Mouse (Mus musculus) T-helper 1 cell (primary cell): ENCODE results near the gene Syne1.

ENCODE experiments used
- in situ Hi-C: fragments of 300-600 bp; cut with MboI, MseI; formaldehyde crosslinking; loops from one replicate; pipeline ENCODE4 v1.15.1; 2025; ENCODE audit warnings: high pct_unique_total_duplicates

The Syne1 gene

DNA sequence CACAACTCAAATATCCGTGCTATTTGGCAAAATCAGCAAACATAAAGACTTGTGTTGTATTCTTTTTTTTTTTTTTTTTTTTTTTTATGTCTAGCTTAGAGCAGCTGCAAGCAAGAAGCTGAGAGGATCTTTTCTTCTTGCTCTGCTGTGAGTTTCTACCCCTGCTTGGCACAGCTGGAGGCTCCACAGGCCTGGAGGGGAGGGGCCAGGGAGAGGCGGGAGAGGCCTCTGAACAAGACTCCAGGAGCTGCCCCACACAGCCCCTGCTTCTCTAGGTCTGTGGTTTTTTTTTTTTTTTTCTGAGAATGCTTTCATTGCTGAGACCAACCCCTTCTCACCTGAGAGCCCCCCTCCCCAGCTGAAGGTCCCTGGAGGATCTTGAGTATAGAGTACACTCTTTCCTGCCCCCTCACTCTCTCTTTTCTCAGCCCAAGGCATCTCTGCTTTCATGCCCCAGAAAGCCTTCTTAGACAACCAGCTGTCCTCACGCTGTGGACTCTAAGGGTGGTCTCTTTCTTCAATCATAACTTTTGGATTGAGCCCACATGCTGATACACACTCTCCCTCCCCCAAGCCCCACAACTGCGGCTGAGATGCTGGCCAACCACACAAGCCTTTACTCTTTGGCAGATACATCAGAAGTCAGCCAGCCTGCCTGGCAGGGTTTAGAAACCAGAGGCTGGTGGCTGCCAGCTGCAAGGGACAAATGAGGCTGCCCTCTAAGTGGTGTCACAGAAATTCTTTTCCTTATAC is 241.1 kb downstream of the Syne1 start:
- in situ Hi-C loops, result no loop called here

DNA sequence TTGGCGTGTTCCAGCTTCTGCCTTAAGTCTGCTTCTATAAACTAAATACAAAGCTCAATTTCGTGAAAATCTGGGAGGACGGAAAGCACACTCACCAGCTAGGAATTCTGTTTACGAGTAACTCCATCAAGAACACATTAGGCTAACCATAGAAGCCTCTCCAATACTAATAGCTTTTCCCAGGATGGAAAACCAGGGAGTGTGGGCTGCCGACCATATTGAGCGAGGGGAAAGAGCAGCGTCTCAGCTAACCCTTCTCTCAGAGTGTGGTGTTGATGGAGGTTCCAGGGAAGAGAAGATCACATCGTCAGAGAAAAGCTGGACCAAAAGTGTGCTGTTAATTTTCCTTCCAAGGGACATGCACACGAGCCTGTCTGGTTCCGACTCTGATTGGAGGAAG is 241.9 kb downstream of the Syne1 start:
- in situ Hi-C loops, result no loop called here

DNA sequence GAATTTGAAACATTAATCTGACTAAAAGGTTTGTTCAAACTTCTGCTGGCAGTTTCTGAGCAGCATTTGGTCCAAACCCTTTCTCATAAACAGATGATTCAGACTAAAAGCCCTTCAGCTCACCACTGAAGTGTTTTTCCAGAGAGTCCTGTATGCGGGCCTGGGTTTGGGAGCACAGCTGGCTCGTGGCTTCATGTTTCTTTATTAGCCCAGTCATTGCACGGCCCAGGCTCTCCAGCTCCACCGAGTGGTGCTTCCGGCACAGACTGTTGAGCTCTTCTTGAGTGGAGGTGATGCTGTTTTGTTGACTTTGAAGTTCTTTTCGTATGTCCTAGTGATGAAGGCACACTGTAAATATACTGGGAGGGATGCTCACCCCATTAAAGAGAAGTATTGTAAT is 245.7 kb downstream of the Syne1 start:
- in situ Hi-C loops, result no loop called here

DNA sequence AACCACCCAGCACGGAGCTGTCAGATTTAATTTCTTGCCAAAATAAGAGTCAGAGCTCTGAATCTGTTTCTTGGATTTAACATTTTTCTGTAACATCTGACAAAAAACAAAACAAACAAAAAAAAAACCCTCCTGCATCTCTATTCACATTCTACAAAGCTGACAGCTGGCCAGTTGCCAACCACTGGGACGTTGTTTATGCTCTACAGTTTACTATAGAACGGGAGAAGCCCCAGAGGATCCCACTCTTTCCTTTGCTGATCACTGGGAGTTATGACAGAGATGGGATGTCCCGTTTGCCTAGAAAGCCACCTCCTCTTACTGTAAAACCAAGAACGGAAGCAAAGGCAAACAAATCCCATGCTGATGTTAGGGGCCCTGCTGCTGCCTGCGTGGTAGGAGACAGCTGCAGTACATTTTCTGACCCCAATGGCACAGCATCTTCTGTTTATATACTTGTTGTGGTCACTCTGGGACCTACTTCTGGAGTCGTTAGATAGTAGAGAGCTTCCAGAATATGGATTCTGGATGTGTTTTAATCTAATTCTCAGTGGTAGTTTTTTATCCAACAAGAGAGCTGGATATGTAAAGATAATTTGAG is 255.9 kb downstream of the Syne1 start:
- in situ Hi-C loops, result no loop called here

DNA sequence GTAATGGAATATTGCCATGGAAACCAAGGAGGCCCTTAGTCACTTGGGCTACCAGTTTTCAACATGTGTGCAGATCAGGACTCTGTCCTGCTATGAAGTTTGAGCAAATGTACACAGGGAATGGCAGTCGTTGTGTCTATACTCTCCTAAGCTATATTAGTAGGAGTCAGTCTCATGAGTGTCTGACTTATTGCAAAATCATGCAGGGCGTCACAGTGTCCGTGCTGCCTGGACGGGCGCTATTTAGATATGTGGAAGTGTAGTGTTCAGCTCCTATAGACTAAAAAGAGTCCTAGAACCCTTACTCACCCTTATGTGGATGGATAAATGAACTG is 261.7 kb downstream of the Syne1 start:
- in situ Hi-C loops, result no loop called here

DNA sequence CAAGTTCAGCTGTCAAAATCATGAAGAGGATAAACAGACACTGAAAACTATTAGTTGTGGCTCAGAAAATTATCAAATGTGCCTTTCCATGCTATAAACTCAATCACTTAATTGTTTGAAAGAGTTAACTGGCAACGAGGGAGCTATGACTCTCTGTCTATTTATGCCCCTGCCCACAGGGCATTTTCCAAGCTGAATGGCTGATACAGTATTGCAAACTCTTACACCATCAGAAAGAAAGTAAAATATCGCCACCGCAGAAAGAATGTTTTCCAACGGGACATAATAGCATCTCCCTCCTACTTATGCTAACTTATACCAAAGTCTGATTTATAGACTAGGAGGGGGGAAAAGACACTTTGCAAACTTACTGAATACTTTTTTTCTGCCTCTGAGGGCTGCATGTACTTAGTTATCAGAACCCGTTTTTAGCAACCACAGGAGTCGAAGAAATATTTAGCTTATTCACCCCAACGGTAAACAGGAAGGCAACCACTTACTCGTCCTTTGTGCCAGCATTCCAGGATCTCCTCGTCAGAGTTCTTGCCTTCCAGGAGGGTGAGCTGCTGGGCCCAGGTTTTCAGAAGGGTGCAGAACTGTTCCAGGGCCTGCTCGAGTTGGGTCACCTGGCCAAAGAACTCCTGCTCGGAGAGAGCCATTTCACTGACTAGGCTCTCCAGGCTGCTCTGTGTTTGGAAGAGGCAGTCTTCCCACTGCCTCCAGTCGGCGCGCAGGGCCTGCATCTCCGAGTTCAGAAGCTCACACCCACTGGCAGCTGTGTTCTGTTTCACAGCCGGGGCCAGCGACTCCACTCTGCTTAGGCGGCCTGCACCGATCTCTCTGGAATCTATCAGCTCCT is 262.3 kb downstream of the Syne1 start:
- in situ Hi-C loops, result no loop called here

DNA sequence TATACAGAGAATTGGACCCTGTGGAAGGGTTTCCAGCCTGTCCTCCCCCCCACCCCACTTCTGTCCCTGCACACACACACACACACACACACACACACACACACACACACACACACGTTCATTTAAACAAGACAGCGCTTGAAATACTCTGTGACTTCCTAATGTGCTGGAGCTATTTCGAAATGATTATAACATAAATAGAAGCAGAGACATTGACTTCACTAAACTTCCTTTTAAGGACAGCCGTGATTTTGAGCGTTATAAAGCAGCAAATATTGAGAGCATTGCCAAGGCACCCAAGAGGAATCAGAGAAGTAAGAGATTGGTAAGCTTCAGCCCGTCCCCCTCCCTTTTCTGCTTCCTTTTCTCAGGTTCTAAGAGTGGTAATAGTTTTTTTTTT is 263.0 kb downstream of the Syne1 start:
- in situ Hi-C loops, result no loop called here

DNA sequence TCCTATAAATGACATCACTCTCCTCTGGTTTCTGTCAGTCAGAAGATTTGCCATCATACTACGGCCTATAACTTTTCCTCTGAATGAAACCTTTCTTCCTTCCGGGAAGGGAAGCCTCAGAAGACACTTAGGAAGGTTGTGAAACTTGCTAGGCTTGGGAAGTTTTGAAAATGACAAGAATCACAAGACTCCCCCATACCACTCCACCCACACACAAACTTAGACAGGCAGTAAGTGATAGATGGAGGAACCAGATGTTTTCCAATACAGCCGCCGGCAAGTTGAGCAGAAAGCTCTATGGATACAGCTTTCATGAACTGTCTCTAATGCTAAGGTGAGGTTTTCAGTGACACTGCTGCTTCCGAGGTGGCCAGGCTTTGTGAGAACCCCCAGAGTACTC is 275.5 kb downstream of the Syne1 start:
- in situ Hi-C loops, result no loop called here

DNA sequence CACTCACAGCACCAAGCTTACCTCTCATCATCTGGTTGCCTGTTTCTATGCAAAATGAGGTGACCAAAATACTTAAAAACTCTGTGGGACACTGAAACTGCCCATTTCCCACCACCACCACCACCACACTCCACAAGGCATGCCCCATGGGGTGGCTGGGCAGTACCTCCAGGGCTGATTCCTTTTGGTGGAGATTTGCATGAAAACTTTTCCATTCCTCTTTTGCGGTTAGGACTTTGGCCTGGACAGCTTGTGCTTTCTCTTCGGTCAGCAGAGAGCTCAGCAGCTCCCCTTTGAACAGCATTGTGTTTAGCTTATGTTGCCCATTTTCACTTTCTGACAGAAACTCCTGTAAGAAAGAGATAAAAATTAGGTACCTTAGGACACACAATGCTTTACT is 280.6 kb downstream of the Syne1 start:
- in situ Hi-C loops, result no loop called here

DNA sequence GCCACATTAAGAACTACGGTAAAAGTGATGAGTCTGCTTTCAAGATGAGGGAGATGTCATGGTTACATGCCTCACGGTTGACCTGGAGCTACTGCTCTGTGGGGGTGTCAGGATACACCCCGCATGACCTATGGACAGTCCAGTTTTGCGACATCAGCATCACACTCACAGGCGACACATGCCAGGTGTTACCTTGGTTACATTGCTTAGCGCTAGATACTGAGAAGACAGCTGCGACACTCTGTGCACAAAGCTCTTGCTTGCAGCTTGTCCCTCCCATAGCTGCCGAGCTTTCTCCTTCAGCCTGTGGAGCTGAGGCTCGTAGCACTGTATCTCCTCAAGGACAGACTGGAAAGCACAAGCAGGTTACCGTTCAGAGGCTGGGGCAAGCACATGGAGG is 286.9 kb downstream of the Syne1 start:
- in situ Hi-C loops, result no loop called here

DNA sequence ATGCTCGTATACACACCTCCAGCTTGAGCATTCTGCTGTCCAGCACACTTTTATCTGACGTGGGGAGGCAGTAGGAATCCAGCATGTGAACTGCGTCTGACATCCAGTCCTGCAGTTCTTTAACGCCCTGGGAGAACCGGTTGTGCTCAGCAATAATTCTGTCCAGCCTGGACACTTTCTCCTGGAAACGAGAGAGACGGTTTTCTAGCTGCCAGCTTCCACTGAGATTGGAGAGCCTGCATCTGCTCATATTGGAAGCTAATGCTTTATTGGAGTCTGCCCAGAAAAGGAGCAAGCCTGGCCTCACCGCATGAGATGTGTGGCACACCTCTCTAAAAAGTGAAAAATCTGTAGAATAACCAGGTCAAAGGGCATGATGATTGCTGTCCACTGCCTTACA is 288.6 kb downstream of the Syne1 start:
- in situ Hi-C loops, result no loop called here

DNA sequence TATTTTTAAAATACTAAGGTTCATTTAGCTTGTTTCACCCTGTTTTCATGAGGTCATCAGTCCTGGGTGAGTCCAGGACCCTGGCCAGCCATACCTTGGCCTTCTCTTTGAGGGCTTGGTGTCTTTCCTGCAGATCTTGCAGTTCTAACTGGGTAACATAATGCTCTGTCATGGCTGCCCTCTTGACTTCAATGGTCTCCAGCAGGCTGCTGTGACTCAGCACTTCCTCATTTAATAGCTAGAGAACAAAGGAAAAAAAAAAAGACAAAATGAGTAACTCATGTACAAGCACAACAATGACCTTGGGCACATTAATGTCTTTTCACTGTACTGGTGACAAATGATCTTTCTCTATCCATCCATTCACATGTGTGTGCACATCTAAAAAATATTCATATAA is 294.6 kb downstream of the Syne1 start:
- in situ Hi-C loops, result no loop called here

DNA sequence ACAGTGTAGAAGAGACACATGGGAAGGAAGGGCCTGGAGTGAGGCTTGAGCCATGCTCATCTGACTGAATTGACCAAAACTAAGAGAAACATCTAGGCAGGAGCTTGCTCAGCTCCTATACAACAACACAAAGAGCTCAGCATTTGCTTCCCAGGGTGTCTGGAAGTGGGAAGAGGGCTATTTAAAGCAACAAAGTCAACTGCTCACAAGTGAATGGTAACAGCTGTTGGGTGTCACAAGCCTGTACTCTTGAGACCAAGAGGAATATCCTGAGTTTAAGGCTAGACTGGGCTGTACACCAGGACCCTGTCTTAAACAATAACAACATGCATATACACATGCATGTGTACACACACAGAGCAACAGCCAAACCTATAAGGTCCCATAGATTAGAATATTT is 297.5 kb downstream of the Syne1 start:
- in situ Hi-C loops, result no loop called here

DNA sequence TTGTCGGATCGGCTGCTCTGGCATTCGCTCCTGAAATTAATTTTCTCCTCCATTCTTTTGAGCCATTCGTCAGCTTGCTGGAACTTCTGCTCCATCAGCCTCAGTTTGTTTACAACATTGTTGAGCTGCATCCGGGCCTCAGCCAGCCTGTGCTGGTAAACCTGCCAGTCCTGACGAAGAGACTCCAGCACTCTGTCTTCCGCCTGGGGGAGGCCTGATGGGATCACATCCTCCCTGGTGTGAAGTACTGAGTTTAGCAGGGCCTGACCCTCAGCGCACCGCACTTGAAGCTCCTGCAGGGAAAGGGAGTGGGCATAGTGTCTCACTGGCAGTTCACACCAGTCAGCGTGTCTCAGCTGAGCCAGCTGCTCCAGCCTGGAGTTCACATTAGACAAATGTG is 300.6 kb downstream of the Syne1 start:
- in situ Hi-C loops, result no loop called here

DNA sequence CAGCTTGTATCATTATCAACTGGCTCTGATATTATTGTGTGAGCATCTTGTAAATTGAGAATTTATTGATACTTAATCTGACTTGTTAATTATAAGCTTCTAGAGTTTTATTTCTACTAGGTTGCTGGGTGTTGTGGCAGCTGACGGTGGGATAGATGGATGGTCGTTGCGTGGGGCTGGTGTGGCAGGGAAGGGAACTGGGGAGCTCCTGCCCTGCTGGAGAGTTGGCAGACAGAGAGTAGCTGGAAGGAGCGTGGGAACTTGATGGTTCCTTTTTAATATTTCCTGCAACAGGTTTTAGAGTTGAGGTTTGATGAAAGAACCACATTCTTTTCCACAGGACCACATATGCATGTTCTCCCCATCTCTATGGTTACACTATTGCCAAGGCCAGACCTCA is 311.6 kb downstream of the Syne1 start:
- in situ Hi-C loops, result no loop called here

DNA sequence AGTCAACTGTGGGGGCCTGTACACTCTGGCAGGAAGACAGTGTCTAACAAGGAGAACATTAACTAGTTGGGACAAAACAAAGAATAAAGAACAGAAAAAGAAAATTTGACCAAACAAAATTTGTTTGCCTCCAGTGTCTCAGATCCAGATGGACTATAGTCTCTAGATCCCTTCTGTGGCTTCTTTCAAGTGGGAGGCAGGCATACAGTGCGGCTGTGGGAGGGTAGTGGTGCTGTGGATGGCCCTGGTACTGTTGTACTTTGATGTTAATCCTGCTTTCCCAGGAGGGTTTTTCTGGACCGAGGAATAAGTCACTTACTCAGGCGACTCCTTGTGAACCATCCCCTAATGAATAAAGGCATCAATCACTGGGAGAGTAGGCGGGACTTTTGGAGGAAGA is 314.4 kb downstream of the Syne1 start:
- in situ Hi-C loops, result no loop called here

DNA sequence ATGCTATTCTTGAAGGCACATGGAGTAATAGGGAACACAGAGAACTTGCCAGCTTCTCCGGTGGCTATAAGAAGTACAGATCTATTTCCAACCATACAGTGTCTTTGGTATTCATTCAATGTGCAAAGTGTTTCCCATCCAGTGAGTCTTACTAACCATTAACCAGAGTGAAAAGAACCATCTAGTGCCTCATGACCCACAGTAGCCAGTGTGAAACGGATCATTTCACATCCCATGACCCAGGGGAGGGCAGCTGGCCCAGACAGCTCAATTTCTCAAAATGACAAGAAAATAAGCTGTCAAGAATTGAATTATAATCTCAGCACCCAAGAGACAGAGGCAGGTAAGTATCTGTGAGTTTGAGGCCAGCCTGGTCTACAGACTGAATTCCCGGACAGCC is 315.1 kb downstream of the Syne1 start:
- in situ Hi-C loops, result no loop called here

DNA sequence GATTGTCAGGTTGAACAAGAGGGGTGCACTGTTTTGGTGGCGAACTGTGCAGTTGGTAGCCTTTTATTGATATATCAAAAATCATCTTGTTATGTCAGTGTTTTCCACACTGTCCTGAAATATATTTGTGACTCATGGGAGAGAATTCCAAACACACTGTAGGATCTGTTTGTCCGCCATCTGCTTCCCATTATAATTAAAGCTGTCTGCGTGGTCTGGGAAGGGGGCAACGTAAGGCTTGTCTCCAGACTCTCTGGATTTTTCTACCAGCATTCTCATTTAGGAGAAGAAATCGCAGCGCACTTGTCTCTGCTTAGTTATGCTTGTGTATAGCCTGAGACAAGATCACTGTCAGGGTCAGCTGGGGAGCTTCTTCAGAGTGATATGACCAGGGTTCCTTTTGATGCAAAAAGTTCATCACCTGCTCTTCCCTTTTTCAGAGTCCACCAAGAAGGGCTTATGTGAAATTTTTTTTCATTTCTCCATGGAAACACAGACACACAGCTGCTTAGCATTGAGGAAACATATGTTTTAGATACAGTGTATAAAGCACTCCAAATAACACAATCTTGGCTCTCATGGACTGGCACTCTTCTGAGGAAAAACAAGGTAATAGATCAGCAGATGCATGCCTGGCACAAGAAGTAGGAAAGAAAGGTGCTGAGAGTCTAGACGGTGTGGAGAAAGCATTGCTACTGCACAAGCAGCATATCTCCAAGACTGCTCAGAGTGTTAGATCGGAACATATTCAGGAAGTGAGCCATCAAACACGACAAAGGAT is 316.4 kb downstream of the Syne1 start:
- in situ Hi-C loops, result no loop called here

DNA sequence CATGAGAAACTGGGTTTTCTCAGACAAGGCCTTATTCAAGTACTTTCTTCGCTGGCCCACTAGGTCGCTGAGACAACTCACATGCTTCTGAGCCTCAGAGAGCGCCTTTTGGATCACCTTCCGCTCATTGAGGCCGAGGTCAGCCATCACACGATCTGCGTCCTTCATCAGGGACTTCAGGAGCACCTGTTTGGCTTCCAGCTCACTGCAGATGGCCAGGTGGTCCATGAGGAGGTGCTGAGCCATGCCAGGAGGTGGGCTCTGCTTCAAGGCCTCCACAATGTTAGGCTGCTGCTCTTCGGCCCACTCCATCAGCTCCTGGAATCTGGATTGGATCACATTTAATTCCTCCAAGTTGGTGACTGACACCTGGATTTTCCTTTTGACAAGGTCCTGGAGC is 322.2 kb downstream of the Syne1 start:
- in situ Hi-C loops, result no loop called here

DNA sequence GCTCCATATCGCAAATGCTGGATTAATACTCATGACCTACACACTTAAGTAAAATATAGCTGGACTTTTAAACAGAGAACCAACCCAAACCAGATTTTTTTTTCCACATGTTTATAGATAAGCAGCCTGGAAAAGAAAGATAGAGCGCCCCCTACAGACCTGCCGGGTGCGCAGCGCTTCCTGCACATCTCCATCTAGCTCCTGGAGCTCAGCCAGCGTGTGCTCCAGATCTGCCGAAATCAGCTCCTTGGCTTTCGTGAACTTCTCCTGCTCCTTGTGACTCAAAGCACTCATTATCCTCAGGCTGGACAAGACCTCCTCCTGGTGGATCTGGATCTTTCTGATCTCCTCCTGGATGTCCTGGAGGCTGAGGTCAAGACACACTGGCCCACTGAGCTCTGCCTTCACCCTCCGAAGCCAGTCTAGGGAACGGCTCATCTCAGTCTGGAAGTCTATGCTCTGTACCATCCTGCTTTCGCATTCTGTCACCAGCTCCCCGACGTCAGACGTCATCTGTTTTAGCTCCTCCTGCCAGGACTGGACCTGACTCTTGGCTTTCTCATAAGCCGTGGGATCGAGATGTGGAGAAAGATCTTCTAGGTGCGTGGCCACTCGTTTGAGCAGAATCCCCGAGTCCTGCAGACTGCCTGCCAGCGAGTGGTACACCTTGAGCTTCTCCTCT is 323.7 kb downstream of the Syne1 start:
- in situ Hi-C loops, result no loop called here

DNA sequence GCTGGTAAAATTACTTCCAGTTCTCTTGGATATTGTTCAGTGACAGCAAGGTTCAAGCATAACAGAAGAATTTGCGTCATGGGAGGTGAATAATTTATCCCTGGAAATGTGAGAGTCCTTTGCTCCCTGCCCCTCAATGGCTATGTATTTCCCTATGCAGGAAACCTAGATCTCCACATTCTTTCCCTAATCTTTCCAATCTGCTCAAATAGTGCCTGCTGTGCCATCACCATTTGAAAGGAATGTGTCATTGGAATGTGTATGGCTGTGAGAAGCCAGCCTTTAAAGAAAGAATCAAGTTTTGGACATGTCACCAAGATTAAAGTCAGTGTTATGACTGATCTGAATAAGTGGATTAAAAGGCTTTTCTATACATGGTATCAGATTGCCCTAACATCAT is 335.3 kb downstream of the Syne1 start:
- in situ Hi-C loops, result no loop called here
